Mouse (Mus musculus) hindbrain, embryonic 12.5 days (tissue): ENCODE measurements around the gene Csde1. TPM values are rescaled to one million over a fixed set of nuclear protein-coding genes. Genes with fewer than 3 reads are reported as not detected.
A peak's percentile ranks its signal among the peaks of the same experiment; 100 is the strongest.

ENCODE experiments used
- ATAC-seq: fragments of 200-750 bp; cut with Nextera tagmentation; 2 replicates; pipeline ENCODE4 v1.8.0; 2017; ENCODE audit warnings: moderate TSS enrichment; ENCODE audit not compliant: low FRiP score
- H3K27ac ChIP-seq: fragments of 300-500 bp; sonication (generic); 2 replicates; pipeline ENCODE4 v1.5.1; 2016; ENCODE audit warnings: mild to moderate bottlenecking
- H3K27me3 ChIP-seq: fragments of 300-500 bp; sonication (generic); 2 replicates; pipeline ENCODE4 v1.6.1; 2016; ENCODE audit warnings: mild to moderate bottlenecking
- H3K36me3 ChIP-seq: fragments of 300-500 bp; sonication (generic); 2 replicates; pipeline ENCODE4 v1.6.1; 2016; ENCODE audit warnings: mild to moderate bottlenecking
- H3K4me1 ChIP-seq: fragments of 300-500 bp; sonication (generic); 2 replicates; pipeline ENCODE4 v1.6.1; 2016
- H3K4me2 ChIP-seq: fragments of 300-500 bp; sonication (generic); replicated peaks from 2 replicates; pipeline ENCODE4 v1.6.1; 2016; ENCODE audit warnings: mild to moderate bottlenecking
- H3K4me3 ChIP-seq: fragments of 300-500 bp; sonication (generic); 2 replicates; pipeline ENCODE4 v1.5.1; 2016; ENCODE audit warnings: mild to moderate bottlenecking
- H3K9ac ChIP-seq: fragments of 300-500 bp; sonication (generic); 2 replicates; pipeline ENCODE4 v1.6.1; 2016; ENCODE audit warnings: mild to moderate bottlenecking, moderate library complexity
- H3K9me3 ChIP-seq: fragments of 300-500 bp; sonication (generic); replicated peaks from 2 replicates; pipeline ENCODE4 v1.6.1; 2016; ENCODE audit warnings: mild to moderate bottlenecking
- WGBS: fragments of 180-500 bp; shearing (Covaris S2); methylation state at CpG from one replicate; pipeline ENCODE4 v1.1.7; 2016; 5-methylcytosine and 5-hydroxymethylcytosine counted together
- polyA plus RNA-seq: library from polyadenylated mRNA; unstranded; fragments of >200 nt; fragmentation: Nextera tagmentation; extraction: Ambion mirVana; gene quantifications from 2 replicates; pipeline ENCODE4 v1.2.1, GENCODE M21; 2016

Gene Csde1
- 499 and 526 TPM in 2 replicates for polyA plus RNA-seq

GRCm38 (mm10) chr3:103020249-103020942, at the start of gene Csde1:
Gene Csde1 (plus strand): TSS chr3:103020426.
- Histone ChIP-seq H3K27me3 (no peaks in the 10 kb centered on the region), H3K4me1 (peaks cover 17% of the 10 kb centered on the region), H3K9me3 (no peaks in the 10 kb centered on the region), H3K36me3 (no peaks in the 10 kb centered on the region), H3K4me3 (peak within 1 kb of the TSS; percentile 73), H3K9ac (peak within 1 kb of the TSS; percentile 92), H3K4me2 (peak within 1 kb of the TSS; percentile 68), H3K27ac (peak within 1 kb of the TSS; percentile 95)
- peak; percentile 96 for ATAC-seq
- WGBS, result under 1% methylated on average over 55 of the region's 55 CpGs

GRCm38 (mm10) chr3:102970508-102970907, 49.7 kb upstream of the Csde1 start:
- Histone ChIP-seq H3K4me3 (no peak overlapping the region), H3K9ac (no peak overlapping the region), H3K36me3 (no peaks in the 10 kb centered on the region), H3K4me2 (no peak overlapping the region), H3K9me3 (no peaks in the 10 kb centered on the region), H3K4me1 (peaks cover 5% of the 10 kb centered on the region; the same call in 1 of the 2 replicates), H3K27ac (no peak overlapping the region), H3K27me3 (no peaks in the 10 kb centered on the region)
- WGBS, result 89% methylated on average over 3 of the region's 3 CpGs
- no peak for ATAC-seq

GRCm38 (mm10) chr3:102976906-102977305, 43.3 kb upstream of the Csde1 start:
- Histone ChIP-seq H3K4me3 (no peak overlapping the region), H3K4me2 (no peak overlapping the region), H3K9me3 (no peaks in the 10 kb centered on the region), H3K9ac (no peak overlapping the region), H3K4me1 (no peaks in the 10 kb centered on the region), H3K27me3 (no peaks in the 10 kb centered on the region), H3K36me3 (no peaks in the 10 kb centered on the region), H3K27ac (no peak overlapping the region)
- WGBS, result 88% methylated on average over 4 of the region's 4 CpGs
- no peak for ATAC-seq

- ATAC-seq, result peak; percentile 98
- 21% methylated on average over 10 of the region's 10 CpGs for WGBS
- no peak overlapping the region for H3K9ac ChIP-seq
Observed at GRCm38 (mm10) chr3:102979550-102980348, 40.5 kb upstream of the Csde1 start.

GRCm38 (mm10) chr3:102980349-102980736, 39.9 kb upstream of the Csde1 start:
- Histone ChIP-seq H3K27me3 (no peaks in the 10 kb centered on the region), H3K4me1 (no peaks in the 10 kb centered on the region), H3K4me3 (no peak overlapping the region), H3K9me3 (no peaks in the 10 kb centered on the region), H3K27ac (peak overlapping the region; percentile 73), H3K9ac (no peak overlapping the region), H3K4me2 (peak overlapping the region; percentile 40), H3K36me3 (no peaks in the 10 kb centered on the region)
- peak; percentile 57; the same call in 1 of the 2 replicates for ATAC-seq
- WGBS, result 46% methylated on average over 3 of the region's 3 CpGs

More at GRCm38 (mm10) chr3:102979550-102980348, 40.5 kb upstream of the Csde1 start:
- H3K27ac ChIP-seq, result peak overlapping the region; percentile 73
- no peaks in the 10 kb centered on the region for H3K36me3 ChIP-seq
- H3K4me2 ChIP-seq, result peak overlapping the region; percentile 40
- H3K9me3 ChIP-seq, result no peaks in the 10 kb centered on the region
- H3K27me3 ChIP-seq, result no peaks in the 10 kb centered on the region
- no peaks in the 10 kb centered on the region for H3K4me1 ChIP-seq
- no peak overlapping the region for H3K4me3 ChIP-seq

- no peaks in the 10 kb centered on the region for H3K9me3 ChIP-seq
- H3K36me3 ChIP-seq, result no peaks in the 10 kb centered on the region
- 70% methylated on average over 8 of the region's 8 CpGs for WGBS
- H3K4me2 ChIP-seq, result no peak overlapping the region
- no peak overlapping the region for H3K4me3 ChIP-seq
- peaks cover 4% of the 10 kb centered on the region for H3K4me1 ChIP-seq
- no peak overlapping the region for H3K27ac ChIP-seq
- H3K27me3 ChIP-seq, result no peaks in the 10 kb centered on the region
- ATAC-seq, result no peak
- H3K9ac ChIP-seq, result no peak overlapping the region
Observed at GRCm38 (mm10) chr3:102991041-102991440, 29.2 kb upstream of the Csde1 start.

GRCm38 (mm10) chr3:102992936-102993335, 27.3 kb upstream of the Csde1 start:
- no peak for ATAC-seq
- Histone ChIP-seq H3K27ac (no peak overlapping the region), H3K27me3 (no peaks in the 10 kb centered on the region), H3K4me3 (no peak overlapping the region), H3K4me1 (peaks cover 16% of the 10 kb centered on the region), H3K9me3 (no peaks in the 10 kb centered on the region), H3K9ac (no peak overlapping the region), H3K36me3 (0 out of 2 replicates have a peak, but pooled peaks cover 3% of the 10 kb centered on the region), H3K4me2 (no peak overlapping the region)
- WGBS, result 47% methylated on average over 3 of the region's 3 CpGs

- peak; percentile 24 for ATAC-seq
- 54% methylated on average over 7 of the region's 7 CpGs for WGBS
- H3K27ac ChIP-seq, result peak overlapping the region; percentile 86
Observed at GRCm38 (mm10) chr3:102995233-102995604, 25.0 kb upstream of the Csde1 start.

GRCm38 (mm10) chr3:102995605-102996321, 24.5 kb upstream of the Csde1 start, which contains the start of gene Sike1:
Gene Sike1 (plus strand): TSS chr3:102995708.
- Histone ChIP-seq H3K4me1 (peaks cover 16% of the 10 kb centered on the region), H3K36me3 (peaks cover 29% of the 10 kb centered on the region), H3K4me3 (peak within 1 kb of the TSS; percentile 69), H3K27ac (peak within 1 kb of the TSS; percentile 86), H3K27me3 (no peaks in the 10 kb centered on the region), H3K9ac (peak within 1 kb of the TSS; percentile 88), H3K4me2 (peak within 1 kb of the TSS; percentile 69), H3K9me3 (peaks cover 3% of the 10 kb centered on the region; the same call in 1 of the 2 replicates)
- WGBS, result under 1% methylated on average over 51 of the region's 60 CpGs
- peak; percentile 99 for ATAC-seq

More at GRCm38 (mm10) chr3:102995233-102995604, 25.0 kb upstream of the Csde1 start:
- Histone ChIP-seq H3K9me3 (peaks cover 3% of the 10 kb centered on the region; the same call in 1 of the 2 replicates), H3K4me1 (peaks cover 16% of the 10 kb centered on the region), H3K4me2 (peak overlapping the region; percentile 69), H3K27me3 (no peaks in the 10 kb centered on the region), H3K4me3 (peak overlapping the region; percentile 69), H3K36me3 (peaks cover 24% of the 10 kb centered on the region), H3K9ac (0 out of 2 replicates have a peak overlapping the region, but pooled peaks have one; percentile 88)

- no peak overlapping the region for H3K9ac ChIP-seq
- no peak for ATAC-seq
- H3K4me1 ChIP-seq, result peaks cover 16% of the 10 kb centered on the region
- no peaks in the 10 kb centered on the region for H3K27me3 ChIP-seq
- peaks cover 39% of the 10 kb centered on the region for H3K36me3 ChIP-seq
- H3K4me3 ChIP-seq, result no peak overlapping the region
- no peak overlapping the region for H3K27ac ChIP-seq
- no peak overlapping the region for H3K4me2 ChIP-seq
- WGBS, result 79% methylated on average over 10 of the region's 10 CpGs
- peaks cover 3% of the 10 kb centered on the region; the same call in 1 of the 2 replicates for H3K9me3 ChIP-seq
Observed at GRCm38 (mm10) chr3:102997036-102997435, 23.2 kb upstream of the Csde1 start.

GRCm38 (mm10) chr3:102997591-102997990, 22.6 kb upstream of the Csde1 start:
- peaks cover 3% of the 10 kb centered on the region; the same call in 1 of the 2 replicates for H3K9me3 ChIP-seq
- H3K9ac ChIP-seq, result no peak overlapping the region
- no peak for ATAC-seq
- H3K36me3 ChIP-seq, result peaks cover 44% of the 10 kb centered on the region
- no peaks in the 10 kb centered on the region for H3K27me3 ChIP-seq
- 96% methylated on average over 3 of the region's 3 CpGs for WGBS
- H3K4me1 ChIP-seq, result peaks cover 16% of the 10 kb centered on the region
- H3K4me3 ChIP-seq, result no peak overlapping the region
- H3K27ac ChIP-seq, result no peak overlapping the region
- H3K4me2 ChIP-seq, result no peak overlapping the region

GRCm38 (mm10) chr3:103001595-103001994, 18.6 kb upstream of the Csde1 start:
- Histone ChIP-seq H3K4me2 (no peak overlapping the region), H3K4me3 (no peak overlapping the region), H3K4me1 (peaks cover 7% of the 10 kb centered on the region), H3K9ac (no peak overlapping the region), H3K27ac (no peak overlapping the region), H3K9me3 (peaks cover 3% of the 10 kb centered on the region; the same call in 1 of the 2 replicates), H3K27me3 (no peaks in the 10 kb centered on the region), H3K36me3 (peaks cover 75% of the 10 kb centered on the region)
- ATAC-seq, result no peak
- WGBS, result 93% methylated on average over 7 of the region's 7 CpGs
